Mouse (Mus musculus) neural tube, embryonic 15.5 days (tissue): ENCODE measurements around the gene Immp2l. TPM values are rescaled to one million over a fixed set of nuclear protein-coding genes. Genes with fewer than 3 reads are reported as not detected.
A peak's percentile ranks its signal among the peaks of the same experiment; 100 is the strongest.

Experiments
- ATAC-seq: fragments of 200-750 bp; cut with Nextera tagmentation; 2 replicates; pipeline ENCODE4 v1.8.0; 2017; ENCODE audit warnings: mild to moderate bottlenecking, moderate TSS enrichment, moderate library complexity; ENCODE audit not compliant: low FRiP score
- H3K27ac ChIP-seq: fragments of 300-500 bp; sonication (generic); replicated peaks from 2 replicates; pipeline ENCODE4 v1.5.1; 2015; ENCODE audit warnings: mild to moderate bottlenecking, inconsistent platforms
- H3K27me3 ChIP-seq: fragments of 300-500 bp; sonication (generic); replicated peaks from 2 replicates; pipeline ENCODE4 v1.6.1; 2015; ENCODE audit warnings: inconsistent platforms
- H3K36me3 ChIP-seq: fragments of 300-500 bp; sonication (generic); 2 replicates; pipeline ENCODE4 v1.6.1; 2015; ENCODE audit warnings: inconsistent platforms
- H3K4me1 ChIP-seq: fragments of 300-500 bp; sonication (generic); 2 replicates; pipeline ENCODE4 v1.6.1; 2015; ENCODE audit warnings: inconsistent platforms
- H3K4me2 ChIP-seq: fragments of 300-500 bp; sonication (generic); 2 replicates; pipeline ENCODE4 v1.6.1; 2015; ENCODE audit warnings: inconsistent platforms, mild to moderate bottlenecking, moderate library complexity
- H3K4me3 ChIP-seq: fragments of 300-500 bp; sonication (generic); replicated peaks from 2 replicates; pipeline ENCODE4 v1.5.1; 2015; ENCODE audit warnings: mild to moderate bottlenecking, inconsistent platforms
- H3K9ac ChIP-seq: fragments of 300-500 bp; sonication (generic); replicated peaks from 2 replicates; pipeline ENCODE4 v1.6.1; 2015; ENCODE audit warnings: mild to moderate bottlenecking, inconsistent platforms
- H3K9me3 ChIP-seq: fragments of 300-500 bp; sonication (generic); replicated peaks from 2 replicates; pipeline ENCODE4 v1.6.1; 2016; ENCODE audit warnings: inconsistent platforms
- WGBS: fragments of 180-500 bp; shearing (Covaris S2); methylation state at CpG from one replicate; pipeline ENCODE4 v1.1.7; 2015; ENCODE audit warnings: mixed read lengths; 5-methylcytosine and 5-hydroxymethylcytosine counted together
- polyA plus RNA-seq: library from polyadenylated mRNA; unstranded; fragments of >200 nt; fragmentation: Nextera tagmentation; extraction: Ambion mirVana; gene quantifications from 2 replicates; pipeline ENCODE4 v1.2.1, GENCODE M21; 2015

Gene Immp2l
- polyA plus RNA-seq, 1 experiment from 2014 or later = 5.8 TPM

DNA sequence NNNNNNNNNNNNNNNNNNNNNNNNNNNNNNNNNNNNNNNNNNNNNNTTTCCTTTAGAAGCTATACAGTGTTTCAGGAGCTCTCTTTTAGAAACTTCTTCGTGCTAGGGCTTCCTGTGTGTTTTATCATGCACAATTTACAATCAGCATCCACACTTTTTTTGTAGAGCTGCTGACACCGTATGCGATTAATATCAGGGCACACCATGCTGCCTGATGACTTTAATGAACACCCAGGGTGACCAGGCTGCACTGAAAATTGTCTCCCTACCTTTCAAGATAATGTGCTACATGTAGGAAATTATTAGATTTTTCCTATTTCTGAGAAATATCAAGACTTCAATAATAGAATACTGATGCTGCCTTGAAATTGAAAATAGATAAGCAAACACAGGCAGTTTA, 549.9 kb downstream of the Immp2l start:
- Histone ChIP-seq H3K4me1 (no peaks in the 10 kb centered on the region), H3K4me2 (no peak overlapping the region), H3K9me3 (no peaks in the 10 kb centered on the region), H3K27me3 (no peaks in the 10 kb centered on the region), H3K27ac (no peak overlapping the region), H3K36me3 (no peaks in the 10 kb centered on the region), H3K9ac (no peak overlapping the region), H3K4me3 (no peak overlapping the region)
- no peak for ATAC-seq
- 37% methylated on average over 3 of the region's 3 CpGs for WGBS

GRCm38 (mm10) chr12:41575221-41575620, 551.3 kb downstream of the Immp2l start:
- Histone ChIP-seq H3K27ac (no peak overlapping the region), H3K9me3 (no peaks in the 10 kb centered on the region), H3K4me2 (no peak overlapping the region), H3K4me1 (no peaks in the 10 kb centered on the region), H3K4me3 (no peak overlapping the region), H3K36me3 (no peaks in the 10 kb centered on the region), H3K27me3 (no peaks in the 10 kb centered on the region), H3K9ac (no peak overlapping the region)
- WGBS = 71% methylated on average over 4 of the region's 4 CpGs
- ATAC-seq = no peak

- H3K4me2 ChIP-seq = no peak overlapping the region
- no peak overlapping the region for H3K4me3 ChIP-seq
- H3K27ac ChIP-seq = no peak overlapping the region
- no peaks in the 10 kb centered on the region for H3K9me3 ChIP-seq
- H3K4me1 ChIP-seq = no peaks in the 10 kb centered on the region
- no peak overlapping the region for H3K9ac ChIP-seq
- H3K27me3 ChIP-seq = no peaks in the 10 kb centered on the region
- no peaks in the 10 kb centered on the region for H3K36me3 ChIP-seq
- ATAC-seq = no peak
- 87% methylated on average over 5 of the region's 5 CpGs for WGBS
Measured at GRCm38 (mm10) chr12:41593401-41593800, 569.5 kb downstream of the Immp2l start.

DNA sequence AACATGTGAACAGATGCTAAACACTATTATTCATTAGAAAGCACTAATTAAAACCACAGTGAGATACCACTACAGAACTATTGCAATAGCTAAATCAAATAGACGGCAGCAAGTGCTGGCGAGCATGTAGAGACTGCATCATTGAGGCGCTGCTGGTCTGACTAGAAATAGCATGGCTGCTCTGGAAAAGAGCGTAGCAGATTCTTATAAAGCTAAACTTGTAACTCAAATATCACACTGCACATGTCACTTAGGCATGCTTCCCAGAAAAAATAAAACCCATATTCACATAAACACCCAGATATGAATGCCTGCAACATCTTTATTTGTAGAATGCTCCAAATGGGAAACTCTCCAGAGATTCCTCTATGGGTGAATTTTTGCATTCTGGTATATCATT, 570.1 kb downstream of the Immp2l start:
- no peak for ATAC-seq
- Histone ChIP-seq H3K36me3 (no peaks in the 10 kb centered on the region), H3K4me3 (no peak overlapping the region), H3K9me3 (no peaks in the 10 kb centered on the region), H3K27ac (no peak overlapping the region), H3K4me2 (no peak overlapping the region), H3K4me1 (no peaks in the 10 kb centered on the region), H3K9ac (no peak overlapping the region), H3K27me3 (no peaks in the 10 kb centered on the region)
- WGBS = 81% methylated on average over 4 of the region's 4 CpGs

DNA sequence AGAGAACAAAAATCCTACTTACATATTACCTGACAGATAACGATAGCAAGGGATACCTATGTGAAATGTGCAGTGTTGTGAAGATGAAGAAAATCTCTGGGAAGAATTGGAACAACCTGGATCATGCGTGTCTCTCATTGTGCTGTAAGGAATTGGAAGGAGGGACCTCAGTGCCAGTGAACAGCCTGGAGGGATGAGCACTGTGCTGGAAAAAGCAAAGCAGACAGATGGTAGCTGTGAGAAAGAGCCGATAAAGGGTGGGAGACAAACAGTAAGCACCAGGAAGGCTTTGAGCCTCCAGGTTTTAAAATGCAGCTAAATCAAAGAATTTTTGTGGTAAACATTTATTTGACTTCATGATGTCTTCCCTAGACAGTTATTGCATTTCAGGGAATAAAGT, 591.4 kb downstream of the Immp2l start:
- no peaks in the 10 kb centered on the region for H3K4me1 ChIP-seq
- H3K4me2 ChIP-seq = no peak overlapping the region
- H3K27ac ChIP-seq = no peak overlapping the region
- no peaks in the 10 kb centered on the region for H3K27me3 ChIP-seq
- no peak for ATAC-seq
- no peak overlapping the region for H3K4me3 ChIP-seq
- H3K9ac ChIP-seq = no peak overlapping the region
- H3K36me3 ChIP-seq = no peaks in the 10 kb centered on the region
- H3K9me3 ChIP-seq = no peaks in the 10 kb centered on the region
- 67% methylated on average over 3 of the region's 3 CpGs for WGBS

DNA sequence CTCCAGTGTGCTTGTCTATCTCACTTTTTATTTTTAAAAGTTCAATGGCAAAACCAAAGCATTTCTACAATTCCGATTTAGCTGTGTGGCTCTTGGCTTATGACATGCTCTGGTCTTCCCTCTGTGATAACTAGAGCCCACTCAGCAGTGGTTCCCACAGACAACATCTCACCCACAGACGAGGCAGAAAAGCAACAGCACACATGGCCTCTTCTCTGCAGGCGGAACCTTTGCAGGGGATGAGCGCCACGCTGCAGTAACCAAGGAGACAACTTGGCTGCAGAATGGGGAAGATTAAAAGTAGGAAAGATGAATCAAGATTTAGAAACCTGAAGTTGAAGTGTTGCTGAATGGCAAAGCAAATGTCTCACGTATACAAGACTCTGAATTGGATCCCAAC, 597.5 kb downstream of the Immp2l start:
- H3K4me1 ChIP-seq = no peaks in the 10 kb centered on the region
- 85% methylated on average over 6 of the region's 6 CpGs for WGBS
- H3K4me3 ChIP-seq = no peak overlapping the region
- no peak overlapping the region for H3K9ac ChIP-seq
- no peaks in the 10 kb centered on the region for H3K9me3 ChIP-seq
- no peaks in the 10 kb centered on the region for H3K27me3 ChIP-seq
- no peak overlapping the region for H3K4me2 ChIP-seq
- H3K36me3 ChIP-seq = no peaks in the 10 kb centered on the region
- ATAC-seq = no peak
- H3K27ac ChIP-seq = no peak overlapping the region

- Histone ChIP-seq H3K27me3 (no peaks in the 10 kb centered on the region), H3K4me2 (no peak overlapping the region), H3K4me1 (no peaks in the 10 kb centered on the region), H3K4me3 (no peak overlapping the region), H3K9ac (no peak overlapping the region), H3K27ac (no peak overlapping the region), H3K36me3 (no peaks in the 10 kb centered on the region), H3K9me3 (no peaks in the 10 kb centered on the region)
- no peak for ATAC-seq
- WGBS = 50% methylated on average over 4 of the region's 4 CpGs
Measured at GRCm38 (mm10) chr12:41643262-41643661, 619.4 kb downstream of the Immp2l start.

DNA sequence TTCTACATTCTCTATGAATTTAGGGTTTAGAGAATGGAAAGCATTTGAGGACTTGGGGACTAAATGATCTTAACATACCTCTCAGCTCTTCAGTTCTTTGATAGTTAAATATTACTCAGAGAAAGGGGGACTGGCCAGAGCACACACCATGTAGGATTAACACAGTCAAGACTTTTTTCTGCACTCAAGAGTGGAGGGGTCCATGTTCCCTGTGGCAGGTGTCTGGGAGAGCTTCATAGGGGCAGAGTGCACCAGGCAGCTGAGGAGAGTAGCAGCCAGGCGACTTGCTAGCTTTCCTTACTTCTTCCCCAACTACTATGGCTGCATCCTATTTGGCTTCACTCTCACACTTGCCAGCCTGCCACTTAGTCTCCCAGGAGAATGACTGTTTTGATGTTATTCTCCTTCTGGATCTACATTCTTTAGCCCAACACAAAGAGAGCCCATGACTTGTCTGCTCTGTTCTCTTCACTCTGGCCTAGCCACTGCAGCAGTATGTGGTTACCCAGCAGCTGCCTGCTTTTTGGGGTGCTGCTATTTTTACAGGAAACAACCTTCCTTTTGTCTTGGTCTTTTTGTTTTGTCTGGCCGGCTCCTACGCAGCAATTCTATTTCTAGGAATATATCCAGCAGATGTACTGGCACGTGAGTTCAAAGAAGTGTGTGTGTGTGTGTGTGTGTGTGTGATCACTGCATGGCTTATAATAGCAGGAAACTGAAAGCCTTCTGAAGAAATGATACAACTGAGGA, 621.1 kb downstream of the Immp2l start:
- Histone ChIP-seq H3K4me3 (no peak overlapping the region), H3K36me3 (no peaks in the 10 kb centered on the region), H3K4me1 (peaks cover 3% of the 10 kb centered on the region; the same call in 1 of the 2 replicates), H3K27me3 (no peaks in the 10 kb centered on the region), H3K4me2 (no peak overlapping the region), H3K9ac (no peak overlapping the region), H3K27ac (no peak overlapping the region), H3K9me3 (no peaks in the 10 kb centered on the region)
- 43% methylated on average over 4 of the region's 4 CpGs for WGBS
- ATAC-seq = no peak

- WGBS = 9% methylated on average over 5 of the region's 5 CpGs
- no peak for ATAC-seq
- Histone ChIP-seq H3K4me1 (peaks cover 10% of the 10 kb centered on the region; the same call in 1 of the 2 replicates), H3K27ac (no peak overlapping the region), H3K9me3 (no peaks in the 10 kb centered on the region), H3K4me3 (no peak overlapping the region), H3K9ac (no peak overlapping the region), H3K27me3 (no peaks in the 10 kb centered on the region), H3K36me3 (no peaks in the 10 kb centered on the region), H3K4me2 (no peak overlapping the region)
Measured at GRCm38 (mm10) chr12:41646956-41647575, 623.2 kb downstream of the Immp2l start.

DNA sequence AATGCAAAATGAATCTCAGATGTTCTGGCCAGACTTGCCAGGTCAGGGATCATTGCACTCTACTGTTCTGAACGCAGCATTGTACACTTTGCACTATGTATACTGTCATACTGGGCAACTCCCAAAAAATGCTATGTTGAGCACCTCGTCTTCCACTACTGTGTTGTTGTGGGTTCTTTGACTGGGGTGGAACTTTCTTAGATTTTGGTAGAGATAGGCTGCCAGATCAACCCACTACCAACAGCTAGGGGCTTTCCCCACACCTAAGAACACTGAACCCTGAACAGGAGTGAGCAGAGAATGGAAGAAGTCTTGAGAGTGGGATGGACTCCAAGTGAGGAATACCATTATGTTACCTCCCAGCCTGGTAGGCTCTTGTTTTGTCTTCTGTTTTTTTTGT, 623.8 kb downstream of the Immp2l start:
- ATAC-seq = no peak
- Histone ChIP-seq H3K4me3 (no peak overlapping the region), H3K36me3 (no peaks in the 10 kb centered on the region), H3K4me2 (no peak overlapping the region), H3K9me3 (no peaks in the 10 kb centered on the region), H3K9ac (no peak overlapping the region), H3K27me3 (no peaks in the 10 kb centered on the region), H3K27ac (no peak overlapping the region), H3K4me1 (peaks cover 10% of the 10 kb centered on the region; the same call in 1 of the 2 replicates)
- 91% methylated on average over 2 of the region's 2 CpGs for WGBS

- Histone ChIP-seq H3K4me2 (no peak overlapping the region), H3K4me3 (no peak overlapping the region), H3K9ac (no peak overlapping the region), H3K36me3 (no peaks in the 10 kb centered on the region), H3K27me3 (no peaks in the 10 kb centered on the region), H3K4me1 (peaks cover 10% of the 10 kb centered on the region; the same call in 1 of the 2 replicates), H3K27ac (0 out of 2 replicates have a peak overlapping the region, but pooled peaks have one; percentile 15), H3K9me3 (no peaks in the 10 kb centered on the region)
- ATAC-seq = 0 out of 2 replicates have a peak, but pooled peaks have one; percentile 17
- WGBS = 28% methylated on average over 8 of the region's 8 CpGs
Measured at GRCm38 (mm10) chr12:41649826-41650541, 626.1 kb downstream of the Immp2l start.

DNA sequence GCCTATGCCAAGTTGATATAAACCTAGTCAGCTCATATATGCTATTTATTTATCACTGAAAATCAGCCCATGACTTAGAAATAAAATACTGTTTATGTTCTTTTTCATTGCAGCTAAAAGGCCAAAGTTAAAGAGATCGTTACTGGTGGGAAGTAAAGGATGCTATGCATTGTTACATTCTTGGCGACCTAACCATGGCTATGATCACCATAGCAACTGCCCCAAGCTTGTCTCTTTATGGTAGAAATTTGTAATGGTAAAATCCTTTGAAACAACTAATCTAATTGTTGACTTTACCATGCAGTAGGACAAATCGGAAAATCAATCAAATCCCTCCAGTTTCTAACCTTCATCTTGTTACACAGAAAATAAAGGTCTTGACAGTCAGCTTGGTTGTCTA, 644.4 kb downstream of the Immp2l start:
- no peak overlapping the region for H3K27ac ChIP-seq
- ATAC-seq = no peak
- H3K4me2 ChIP-seq = no peak overlapping the region
- no peaks in the 10 kb centered on the region for H3K4me1 ChIP-seq
- H3K4me3 ChIP-seq = no peak overlapping the region
- H3K9me3 ChIP-seq = no peaks in the 10 kb centered on the region
- 28% methylated on average over 3 of the region's 3 CpGs for WGBS
- no peak overlapping the region for H3K9ac ChIP-seq
- H3K27me3 ChIP-seq = no peaks in the 10 kb centered on the region
- no peaks in the 10 kb centered on the region for H3K36me3 ChIP-seq
